Mouse (Mus musculus) MEL (cell line): ENCODE results near the gene Sema3b. TPM values are rescaled to one million over a fixed set of nuclear protein-coding genes. Genes with fewer than 3 reads are reported as not detected.

ENCODE experiments used
- DNase-seq: peaks from one replicate; pipeline ENCODE4 v3.0.0; 2011; ENCODE audit warnings: low read depth, low spot score
- H3K27ac ChIP-seq: 2 replicates; pipeline ENCODE4 v1.5.1; 2012; ENCODE audit warnings: low read depth, mild to moderate bottlenecking, control low read depth, low read length, moderate library complexity; ENCODE audit not compliant: control insufficient read depth
- H3K27me3 ChIP-seq, 2 experiments: fragments of 150-350 bp in 1 of 2; sonication (generic) in 1 of 2; 2 replicates each; pipeline ENCODE4 v1.6.1; 2012; ENCODE audit warnings: low read length in 2 of 2, mild to moderate bottlenecking in 2 of 2, improper control_type of control experiment in 1 of 2, moderate library complexity in 1 of 2; ENCODE audit not compliant: insufficient read depth in 2 of 2, control insufficient read depth in 1 of 2
- H3K36me3 ChIP-seq, 2 experiments: 2 replicates each; pipeline ENCODE4 v1.6.1; 2012 to 2014; ENCODE audit warnings: low read length in 2 of 2, improper control_type of control experiment in 1 of 2, inconsistent platforms in 1 of 2, mild to moderate bottlenecking in 1 of 2; ENCODE audit not compliant: insufficient read depth in 2 of 2, control insufficient read depth in 1 of 2
- H3K4me1 ChIP-seq, 2 experiments: fragments of 150-350 bp in 1 of 2; sonication (generic) in 1 of 2; 2 replicates each; pipeline ENCODE4 v1.6.1; 2012; ENCODE audit warnings: low read length in 2 of 2, improper control_type of control experiment in 1 of 2, mild to moderate bottlenecking in 1 of 2; ENCODE audit not compliant: insufficient read depth in 2 of 2, control insufficient read depth in 1 of 2
- H3K4me3 ChIP-seq, 2 experiments: fragments of 150-350 bp in 1 of 2; sonication (generic) in 1 of 2; 2 replicates each; pipeline ENCODE4 v1.5.1; 2012; ENCODE audit warnings: low read depth in 2 of 2, low read length in 2 of 2, mild to moderate bottlenecking in 2 of 2, moderate library complexity in 2 of 2, control low read depth in 1 of 2, improper control_type of control experiment in 1 of 2; ENCODE audit not compliant: control insufficient read depth in 1 of 2, insufficient read depth in 1 of 2
- H3K79me2 ChIP-seq: 2 replicates; pipeline ENCODE4 v1.6.1; 2012; ENCODE audit warnings: mild to moderate bottlenecking, low read length, moderate library complexity; ENCODE audit not compliant: control insufficient read depth, poor library complexity, insufficient read depth
- H3K9ac ChIP-seq: 2 replicates; pipeline ENCODE4 v1.6.1; 2012; ENCODE audit warnings: low read depth, mild to moderate bottlenecking, control low read depth, low read length, moderate library complexity; ENCODE audit not compliant: control insufficient read depth, poor library complexity, severe bottlenecking
- H3K9me3 ChIP-seq: fragments of 150-350 bp; sonication (generic); replicated peaks from 2 replicates; pipeline ENCODE4 v1.6.1; 2012; ENCODE audit warnings: mild to moderate bottlenecking, low read length, improper control_type of control experiment, moderate library complexity; ENCODE audit not compliant: insufficient read depth
- CHD1 ChIP-seq: IDR thresholded peaks from 2 replicates; pipeline ENCODE4 v1.6.1; 2012; ENCODE audit warnings: low read depth, mild to moderate bottlenecking, inconsistent platforms, low read length, improper control_type of control experiment
- CTCF ChIP-seq, 3 experiments: IDR thresholded peaks in 2 of 3; conservative IDR thresholded peaks in 1 of 3; 2 replicates each; pipeline ENCODE4 v1.5.1; 2011 to 2012; ENCODE audit warnings: low read length in 3 of 3, low read depth in 2 of 3, mild to moderate bottlenecking in 2 of 3, improper control_type of control experiment in 1 of 3, inconsistent platforms in 1 of 3, mixed read lengths in 1 of 3, moderate library complexity in 1 of 3; ENCODE audit not compliant: control insufficient read depth in 1 of 3, insufficient read depth in 1 of 3, poor library complexity in 1 of 3, severe bottlenecking in 1 of 3
- E2F4 ChIP-seq: IDR thresholded peaks from 2 replicates; pipeline ENCODE4 v1.6.1; 2011; ENCODE audit warnings: low read depth, low read length, improper control_type of control experiment, borderline replicate concordance
- EP300 ChIP-seq, 2 experiments: IDR thresholded peaks; 2 replicates each; pipeline ENCODE4 v1.6.1; 2011; ENCODE audit warnings: improper control_type of control experiment in 2 of 2, low read length in 2 of 2, low read depth in 1 of 2, mild to moderate bottlenecking in 1 of 2
- ETS1 ChIP-seq: IDR thresholded peaks from 2 replicates; pipeline ENCODE4 v1.6.1; 2012; ENCODE audit warnings: low read depth, mild to moderate bottlenecking, inconsistent platforms, low read length, improper control_type of control experiment, moderate library complexity
- GABPA ChIP-seq: IDR thresholded peaks from 2 replicates; pipeline ENCODE4 v1.6.1; 2012; ENCODE audit warnings: low read depth, mild to moderate bottlenecking, inconsistent platforms, low read length, improper control_type of control experiment, moderate library complexity
- GATA1 ChIP-seq: IDR thresholded peaks from 2 replicates; pipeline ENCODE4 v1.6.1; 2011; ENCODE audit warnings: low read depth, low read length, improper control_type of control experiment
- HCFC1 ChIP-seq: IDR thresholded peaks from 2 replicates; pipeline ENCODE4 v1.6.1; 2012; ENCODE audit warnings: low read depth, mild to moderate bottlenecking, inconsistent platforms, low read length, improper control_type of control experiment, moderate library complexity
- JUND ChIP-seq: IDR thresholded peaks from 2 replicates; pipeline ENCODE4 v1.6.1; 2011; ENCODE audit warnings: low read depth, mild to moderate bottlenecking, improper control_type of control experiment, low read length
- MAFK ChIP-seq: IDR thresholded peaks from 2 replicates; pipeline ENCODE4 v1.6.1; 2011; ENCODE audit warnings: low read depth, mild to moderate bottlenecking, low read length, improper control_type of control experiment, borderline replicate concordance
- MAX ChIP-seq: IDR thresholded peaks from 2 replicates; pipeline ENCODE4 v1.6.1; 2011; ENCODE audit warnings: low read length, improper control_type of control experiment
- MAZ ChIP-seq: IDR thresholded peaks from 2 replicates; pipeline ENCODE4 v1.6.1; 2012; ENCODE audit warnings: low read depth, mild to moderate bottlenecking, inconsistent platforms, low read length, improper control_type of control experiment
- MEF2A ChIP-seq: IDR thresholded peaks from 2 replicates; pipeline ENCODE4 v1.6.1; 2014; ENCODE audit warnings: low read depth, mild to moderate bottlenecking, inconsistent platforms, low read length, improper control_type of control experiment; ENCODE audit not compliant: poor library complexity, insufficient replicate concordance, severe bottlenecking; ENCODE audit errors: extremely low read depth
- MXI1 ChIP-seq: IDR thresholded peaks from 2 replicates; pipeline ENCODE4 v1.6.1; 2011; ENCODE audit warnings: mild to moderate bottlenecking, low read depth, low read length, improper control_type of control experiment
- MYB ChIP-seq: IDR thresholded peaks from 2 replicates; pipeline ENCODE4 v1.6.1; 2011; ENCODE audit warnings: mild to moderate bottlenecking, low read depth, low read length, improper control_type of control experiment
- MYC ChIP-seq: IDR thresholded peaks from 2 replicates; pipeline ENCODE4 v1.6.1; 2011; ENCODE audit warnings: low read depth, mild to moderate bottlenecking, low read length, improper control_type of control experiment, moderate library complexity
- NELFE ChIP-seq: IDR thresholded peaks from 2 replicates; pipeline ENCODE4 v1.6.1; 2011; ENCODE audit warnings: low read depth, low read length, improper control_type of control experiment
- NRF1 ChIP-seq: IDR thresholded peaks from 2 replicates; pipeline ENCODE4 v1.6.1; 2014; ENCODE audit warnings: low read depth, mild to moderate bottlenecking, inconsistent platforms, low read length, improper control_type of control experiment, moderate library complexity; ENCODE audit not compliant: poor library complexity, insufficient read depth, severe bottlenecking
- POLR2A ChIP-seq, 2 experiments: IDR thresholded peaks; 2 replicates each; pipeline ENCODE4 v1.6.1; 2011 to 2012; ENCODE audit warnings: low read length in 2 of 2, mild to moderate bottlenecking in 2 of 2, control low read depth in 1 of 2, improper control_type of control experiment in 1 of 2, low read depth in 1 of 2, moderate library complexity in 1 of 2; ENCODE audit not compliant: control insufficient read depth in 1 of 2, insufficient read depth in 1 of 2, poor library complexity in 1 of 2
- POLR2AphosphoS2 ChIP-seq: IDR thresholded peaks from 2 replicates; pipeline ENCODE4 v1.6.1; 2011; ENCODE audit warnings: low read length, improper control_type of control experiment
- POLR2AphosphoS5 ChIP-seq: IDR thresholded peaks from 2 replicates; pipeline ENCODE4 v1.6.1; 2012; ENCODE audit warnings: low read depth, borderline replicate concordance, mild to moderate bottlenecking, inconsistent platforms, low read length, moderate library complexity, mixed read lengths
- RCOR1 ChIP-seq: IDR thresholded peaks from 2 replicates; pipeline ENCODE4 v1.6.1; 2012; ENCODE audit warnings: low read depth, mild to moderate bottlenecking, inconsistent platforms, low read length, improper control_type of control experiment
- SIN3A ChIP-seq: IDR thresholded peaks from 2 replicates; pipeline ENCODE4 v1.6.1; 2012; ENCODE audit warnings: low read length, improper control_type of control experiment, inconsistent platforms
- SMC3 ChIP-seq: IDR thresholded peaks from 2 replicates; pipeline ENCODE4 v1.6.1; 2011; ENCODE audit warnings: low read depth, low read length, improper control_type of control experiment
- TBP ChIP-seq: IDR thresholded peaks from 2 replicates; pipeline ENCODE4 v1.8.0; 2011; ENCODE audit warnings: low read depth, low read length, improper control_type of control experiment
- UBTF ChIP-seq: IDR thresholded peaks from 2 replicates; pipeline ENCODE4 v1.6.1; 2012; ENCODE audit warnings: low read depth, mild to moderate bottlenecking, inconsistent platforms, low read length, improper control_type of control experiment, moderate library complexity, borderline replicate concordance; ENCODE audit not compliant: insufficient read depth
- USF1 ChIP-seq: IDR thresholded peaks from 2 replicates; pipeline ENCODE4 v1.6.1; 2014; ENCODE audit warnings: low read depth, mild to moderate bottlenecking, inconsistent platforms, low read length, improper control_type of control experiment, moderate library complexity
- USF2 ChIP-seq, 2 experiments: IDR thresholded peaks; 2 replicates each; pipeline ENCODE4 v1.6.1; 2011 to 2012; ENCODE audit warnings: improper control_type of control experiment in 2 of 2, low read length in 2 of 2, borderline replicate concordance in 1 of 2, inconsistent platforms in 1 of 2, low read depth in 1 of 2, mild to moderate bottlenecking in 1 of 2; ENCODE audit not compliant: insufficient read depth in 1 of 2
- ZC3H11A ChIP-seq: IDR thresholded peaks from 2 replicates; pipeline ENCODE4 v1.6.1; 2012; ENCODE audit warnings: low read depth, mild to moderate bottlenecking, inconsistent platforms, low read length, improper control_type of control experiment
- ZKSCAN1 ChIP-seq: IDR thresholded peaks from 2 replicates; pipeline ENCODE4 v1.6.1; 2012; ENCODE audit warnings: low read depth, mild to moderate bottlenecking, inconsistent platforms, low read length, improper control_type of control experiment, moderate library complexity
- ZMIZ1 ChIP-seq: IDR thresholded peaks from 2 replicates; pipeline ENCODE4 v1.6.1; 2012; ENCODE audit warnings: low read depth, mild to moderate bottlenecking, inconsistent platforms, low read length, improper control_type of control experiment, moderate library complexity
- polyA plus RNA-seq, 2 experiments: library from polyadenylated mRNA; stranded (reverse) in 1 of 2; unstranded in 1 of 2; fragments of >175 nt in 1 of 2; fragments of >200 nt in 1 of 2; gene quantifications; 2 replicates each; pipeline versions ENCODE4 v1.2.1 to v1.2.4; 2012; ENCODE audit warnings: low replicate concordance in 2 of 2, low read depth in 1 of 2; ENCODE audit not compliant: insufficient read length in 2 of 2, insufficient read depth in 1 of 2, missing spikeins in 1 of 2
- total RNA-seq: library from RNA; depleted of rRNA; stranded (reverse); fragments of 300-350 nt; gene quantifications from 2 replicates; pipeline ENCODE4 v1.2.3, GENCODE M21; 2012

Sema3b gene
- total and polyA plus RNA-seq, 3 experiments, result 0.04 to 0.21 TPM; not detected in 1

DNA sequence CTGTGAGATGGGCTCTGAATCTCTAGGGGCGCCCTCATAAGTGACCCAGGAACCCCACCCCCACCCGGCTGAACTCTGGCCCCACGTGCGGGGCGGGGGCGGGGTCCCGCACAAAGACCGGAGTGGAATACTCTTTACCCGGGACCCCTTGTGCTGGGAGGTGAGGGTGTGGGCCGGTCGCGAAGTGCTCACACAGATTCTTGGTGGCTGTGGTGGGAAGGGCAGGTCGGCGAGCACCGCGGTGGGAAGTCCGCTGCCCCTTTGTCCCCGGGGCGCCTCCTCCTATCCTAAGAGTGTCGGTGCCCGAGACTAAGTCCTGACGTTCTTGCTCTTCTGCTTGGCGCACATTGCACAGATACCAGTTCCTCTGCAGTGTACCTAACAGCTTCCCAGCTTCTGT, 39.8 kb downstream of the Sema3b start (continued):
- TF ChIP-seq JUND (no peak), ZMIZ1 (no peak), ZC3H11A (no peak), USF1 (peak; percentile 68), POLR2AphosphoS5 (no peak), GATA1 (no peak), NRF1 (no peak), HCFC1 (no peak), SMC3 (no peak)
- TF ChIP-seq, all 39 proteins: peak for 12

DNA sequence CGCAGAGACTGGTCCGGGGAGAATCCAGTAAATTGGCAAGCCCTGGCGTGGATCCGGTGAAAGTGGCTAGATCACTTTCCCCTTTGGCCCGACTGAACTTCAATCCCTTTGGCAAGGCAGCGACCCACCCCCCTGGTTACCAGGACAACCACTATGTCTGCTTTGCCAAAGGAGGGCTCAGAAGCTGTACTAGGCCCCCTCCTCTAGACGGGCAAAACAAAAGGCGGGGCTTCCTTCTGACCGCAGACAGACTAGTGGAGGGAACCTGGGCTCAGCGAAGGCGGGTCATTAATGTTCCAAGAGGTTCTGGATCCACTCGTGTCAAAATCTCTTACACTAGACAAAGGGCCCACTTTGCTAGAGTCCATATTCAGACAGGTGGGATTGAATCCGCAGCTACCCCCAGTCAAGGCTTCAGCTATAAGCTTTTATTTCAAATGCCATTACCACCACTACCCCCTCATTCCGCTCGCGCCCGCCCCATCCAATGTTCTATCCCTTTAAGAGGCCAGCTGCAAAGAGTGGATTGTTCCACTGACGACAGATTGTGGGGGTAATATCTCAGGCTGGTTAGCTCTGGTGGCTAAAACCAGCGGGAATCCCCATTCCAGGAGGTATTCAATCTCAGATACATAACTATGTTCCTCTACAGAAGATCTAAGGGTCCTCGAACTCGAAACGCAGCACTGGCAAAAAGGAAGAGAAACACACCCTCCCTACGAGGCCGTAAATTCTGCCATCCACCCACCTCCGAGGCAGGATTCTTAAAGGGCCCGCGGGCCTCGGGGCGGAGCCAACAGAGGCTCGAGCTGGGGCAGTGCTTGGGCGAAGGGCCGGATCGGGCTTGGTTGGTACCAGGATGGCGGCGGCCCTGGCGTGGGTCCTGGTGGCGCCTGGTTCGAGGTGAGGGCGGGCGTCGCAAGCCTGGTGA, 40.4 kb downstream of the Sema3b start:
- peak; percentile 93 for DNase-seq
- H3K79me2 ChIP-seq, result peaks cover 18% of the 10 kb centered on the region
- H3K4me1 ChIP-seq, result peaks cover 9 to 50% of the 10 kb centered on the region in 2 experiments
- no peaks in the 10 kb centered on the region for H3K9me3 ChIP-seq
- peak overlapping the region; percentile 82 for H3K27ac ChIP-seq
- peak overlapping the region; percentile 72 to 76 for H3K4me3 ChIP-seq
- H3K36me3 ChIP-seq, result peaks cover 0 to 32% of the 10 kb centered on the region in 2 experiments; a peak in 2 of 4 replicates
- peak overlapping the region; percentile 77 for H3K9ac ChIP-seq
- no peaks in the 10 kb centered on the region for H3K27me3 ChIP-seq
- peak; percentile 50; the same call in 1 of the 2 replicates for TF ChIP-seq NELFE
- peak; percentile 99 for TF ChIP-seq CHD1
- TF ChIP-seq HCFC1, result peak; percentile 83
- no peak for TF ChIP-seq MEF2A
- TF ChIP-seq MXI1, result no peak
- no peak for TF ChIP-seq MAX
- TF ChIP-seq NRF1, result no peak
- no peak for TF ChIP-seq MYC
- TF ChIP-seq POLR2A (IDR thresholded peaks at IDR 0.05; ENCODE audit: control insufficient read depth in 1 of 2, insufficient read depth in 1 of 2, low read depth in 1 of 2, low read length in 2 of 2, poor library complexity in 1 of 2), result peak; percentile 45 to 52; a peak in 1 of 4 replicates
- no peak for TF ChIP-seq GABPA
- TF ChIP-seq RCOR1, result no peak
- 0 out of 2 replicates have a peak, but pooled peaks have one; percentile 9 for TF ChIP-seq ETS1
- no peak for TF ChIP-seq UBTF
- no peak for TF ChIP-seq ZKSCAN1
- TF ChIP-seq SMC3, result no peak
- TF ChIP-seq EP300 (IDR thresholded peaks at IDR 0.05; ENCODE audit: low read depth in 1 of 2, low read length in 2 of 2), result no peak
- no peak for TF ChIP-seq USF2 (IDR thresholded peaks at IDR 0.05; ENCODE audit: borderline replicate concordance in 1 of 2, insufficient read depth in 1 of 2, low read depth in 1 of 2, low read length in 2 of 2)
- peak; percentile 99 for TF ChIP-seq SIN3A
- TF ChIP-seq TBP, result 0 out of 2 replicates have a peak, but pooled peaks have one; percentile 24
- TF ChIP-seq MYB, result no peak
- no peak for TF ChIP-seq CTCF (IDR thresholded peaks at IDR 0.05 in 2 of 3, conservative IDR thresholded peaks at IDR 0.05 in 1 of 3; ENCODE audit: control insufficient read depth in 1 of 3, insufficient read depth in 1 of 3, low read depth in 2 of 3, low read length in 3 of 3, poor library complexity in 1 of 3, severe bottlenecking in 1 of 3)
- TF ChIP-seq POLR2AphosphoS2, result 0 out of 2 replicates have a peak, but pooled peaks have one; percentile 28
- no peak for TF ChIP-seq E2F4
- no peak for TF ChIP-seq JUND
- TF ChIP-seq MAZ, result peak; percentile 50; the same call in 1 of the 2 replicates
- TF ChIP-seq MAFK, result no peak
- no peak for TF ChIP-seq ZMIZ1
- TF ChIP-seq ZC3H11A, result no peak
- TF ChIP-seq USF1, result no peak
